Mouse (Mus musculus): ENCODE measurements around the gene Cdon.

GRCm38 (mm10) chr9:35522821-35523515 is 102.0 kb downstream of the Cdon start:
- no peak for TF ChIP-seq CTCF (IDR thresholded peaks at IDR 0.05; ENCODE audit: low read depth, low read length)
- TF ChIP-seq POLR2A (IDR thresholded peaks at IDR 0.05; ENCODE audit: borderline replicate concordance, low read depth, low read length) = no peak

Data from bone marrow macrophage, adult 2 months (primary cell).